Mouse (Mus musculus) forebrain, embryonic 12.5 days (tissue): Measurements from ENCODE around the gene Mab21l3. TPM values are rescaled to one million over a fixed set of nuclear protein-coding genes. Genes with fewer than 3 reads are reported as not detected.
"Not testable (repeated sequence)": the region's sequence is repeated elsewhere in the genome, so short reads cannot be mapped to it uniquely, and the experiment has no call there.

ENCODE experiments used
- ATAC-seq: fragments of 200-750 bp; cut with Nextera tagmentation; 2 replicates; pipeline ENCODE4 v1.8.0; 2017; ENCODE audit warnings: moderate TSS enrichment; ENCODE audit not compliant: low FRiP score
- H3K27ac ChIP-seq: fragments of 300-500 bp; sonication (generic); 2 replicates; pipeline ENCODE4 v1.5.1; 2016; ENCODE audit warnings: mild to moderate bottlenecking
- H3K27me3 ChIP-seq: fragments of 300-500 bp; sonication (generic); 2 replicates; pipeline ENCODE4 v1.6.1; 2016; ENCODE audit warnings: mild to moderate bottlenecking
- H3K36me3 ChIP-seq: fragments of 300-500 bp; sonication (generic); replicated peaks from 2 replicates; pipeline ENCODE4 v1.6.1; 2016; ENCODE audit warnings: mild to moderate bottlenecking
- H3K4me1 ChIP-seq: fragments of 300-500 bp; sonication (generic); 2 replicates; pipeline ENCODE4 v1.6.1; 2016
- H3K4me2 ChIP-seq: fragments of 300-500 bp; sonication (generic); 2 replicates; pipeline ENCODE4 v1.6.1; 2016; ENCODE audit warnings: mild to moderate bottlenecking, moderate library complexity
- H3K4me3 ChIP-seq: fragments of 300-500 bp; sonication (generic); replicated peaks from 2 replicates; pipeline ENCODE4 v1.5.1; 2016; ENCODE audit warnings: mild to moderate bottlenecking
- H3K9ac ChIP-seq: fragments of 300-500 bp; sonication (generic); 2 replicates; pipeline ENCODE4 v1.6.1; 2016; ENCODE audit warnings: mild to moderate bottlenecking
- H3K9me3 ChIP-seq: fragments of 300-500 bp; sonication (generic); 2 replicates; pipeline ENCODE4 v1.6.1; 2016
- WGBS: fragments of 180-500 bp; shearing (Covaris S2); methylation state at CpG from one replicate; pipeline ENCODE4 v1.1.7; 2016; 5-methylcytosine and 5-hydroxymethylcytosine counted together
- polyA plus RNA-seq: library from polyadenylated mRNA; unstranded; fragments of >200 nt; fragmentation: Nextera tagmentation; extraction: Ambion mirVana; gene quantifications from 2 replicates; pipeline ENCODE4 v1.2.1, GENCODE M21; 2016

Gene Mab21l3
- polyA plus RNA-seq, 1 experiment from 2014 or later, result 0.66 TPM

- no peaks in the 10 kb centered on the region for H3K36me3 ChIP-seq
- H3K9ac ChIP-seq, result no peak overlapping the region
- no peak for ATAC-seq
- H3K27me3 ChIP-seq, result no peaks in the 10 kb centered on the region
- peaks cover 15% of the 10 kb centered on the region for H3K4me1 ChIP-seq
- WGBS, result 97% methylated on average over 3 of the region's 3 CpGs
- no peak overlapping the region for H3K4me3 ChIP-seq
- no peak overlapping the region for H3K27ac ChIP-seq
- H3K9me3 ChIP-seq, result no peaks in the 10 kb centered on the region
- H3K4me2 ChIP-seq, result no peak overlapping the region
Observed at GRCm38 (mm10) chr3:101836971-101837370, 11.8 kb downstream of the Mab21l3 start.

GRCm38 (mm10) chr3:101836532-101836931, 12.2 kb downstream of the Mab21l3 start:
- ATAC-seq, result no peak
- Histone ChIP-seq H3K4me3 (no peak overlapping the region), H3K4me2 (peak overlapping the region; percentile 45), H3K27ac (no peak overlapping the region), H3K4me1 (peaks cover 15% of the 10 kb centered on the region), H3K36me3 (no peaks in the 10 kb centered on the region), H3K27me3 (no peaks in the 10 kb centered on the region), H3K9ac (no peak overlapping the region; the same call in 1 of the 2 replicates), H3K9me3 (no peaks in the 10 kb centered on the region)
- WGBS, result 67% methylated on average over 5 of the region's 5 CpGs

GRCm38 (mm10) chr3:101836045-101836444, 12.7 kb downstream of the Mab21l3 start:
- WGBS, result under 1% methylated on average over 8 of the region's 8 CpGs
- ATAC-seq, result peak; percentile 96
- Histone ChIP-seq H3K4me3 (no peak overlapping the region), H3K36me3 (no peaks in the 10 kb centered on the region), H3K9ac (no peak overlapping the region; the same call in 1 of the 2 replicates), H3K4me2 (peak overlapping the region; percentile 45), H3K27me3 (no peaks in the 10 kb centered on the region), H3K9me3 (no peaks in the 10 kb centered on the region), H3K4me1 (peaks cover 15% of the 10 kb centered on the region), H3K27ac (no peak overlapping the region)

- Histone ChIP-seq H3K4me1 (peaks cover 12% of the 10 kb centered on the region), H3K4me2 (no peak overlapping the region), H3K9ac (no peak overlapping the region), H3K27me3 (no peaks in the 10 kb centered on the region), H3K36me3 (no peaks in the 10 kb centered on the region), H3K27ac (no peak overlapping the region), H3K4me3 (no peak overlapping the region), H3K9me3 (no peaks in the 10 kb centered on the region)
- WGBS, result 36% methylated on average over 10 of the region's 10 CpGs
- no peak for ATAC-seq
Observed at GRCm38 (mm10) chr3:101831189-101831858, 17.4 kb downstream of the Mab21l3 start.

- H3K4me1 ChIP-seq, result no peaks in the 10 kb centered on the region; the same call in 1 of the 2 replicates
- ATAC-seq, result no peak
- no peaks in the 10 kb centered on the region for H3K36me3 ChIP-seq
- H3K27me3 ChIP-seq, result no peaks in the 10 kb centered on the region
- no peak overlapping the region for H3K9ac ChIP-seq
- 81% methylated on average over 10 of the region's 10 CpGs for WGBS
- H3K4me2 ChIP-seq, result no peak overlapping the region
- H3K9me3 ChIP-seq, result no peaks in the 10 kb centered on the region
- H3K4me3 ChIP-seq, result no peak overlapping the region
- H3K27ac ChIP-seq, result no peak overlapping the region
Observed at GRCm38 (mm10) chr3:101829881-101830616, 18.7 kb downstream of the Mab21l3 start.

GRCm38 (mm10) chr3:101828595-101828994, 20.2 kb downstream of the Mab21l3 start:
- 32% methylated on average over 3 of the region's 3 CpGs for WGBS
- no peak for ATAC-seq
- no peaks in the 10 kb centered on the region; the same call in 1 of the 2 replicates for H3K4me1 ChIP-seq
- no peaks in the 10 kb centered on the region for H3K27me3 ChIP-seq
- H3K4me2 ChIP-seq, result no peak overlapping the region
- no peaks in the 10 kb centered on the region for H3K36me3 ChIP-seq
- no peak overlapping the region for H3K9ac ChIP-seq
- H3K9me3 ChIP-seq, result no peaks in the 10 kb centered on the region
- H3K27ac ChIP-seq, result no peak overlapping the region
- H3K4me3 ChIP-seq, result no peak overlapping the region

GRCm38 (mm10) chr3:101827220-101827715, 21.5 kb downstream of the Mab21l3 start:
- no peaks in the 10 kb centered on the region; the same call in 1 of the 2 replicates for H3K4me1 ChIP-seq
- WGBS, result 91% methylated on average over 6 of the region's 6 CpGs
- H3K27me3 ChIP-seq, result no peaks in the 10 kb centered on the region
- H3K36me3 ChIP-seq, result no peaks in the 10 kb centered on the region
- no peak overlapping the region for H3K9ac ChIP-seq
- no peak overlapping the region for H3K4me2 ChIP-seq
- no peak overlapping the region for H3K4me3 ChIP-seq
- no peak overlapping the region for H3K27ac ChIP-seq
- ATAC-seq, result no peak
- H3K9me3 ChIP-seq, result no peaks in the 10 kb centered on the region

GRCm38 (mm10) chr3:101824338-101824737, 24.4 kb downstream of the Mab21l3 start:
- WGBS, result 79% methylated on average over 9 of the region's 9 CpGs

GRCm38 (mm10) chr3:101822052-101822451, 26.7 kb downstream of the Mab21l3 start:
- 75% methylated on average over 5 of the region's 5 CpGs for WGBS
- ATAC-seq, result no peak
- Histone ChIP-seq H3K4me3 (no peak overlapping the region), H3K36me3 (no peaks in the 10 kb centered on the region), H3K4me1 (no peaks in the 10 kb centered on the region), H3K9me3 (peaks cover 6% of the 10 kb centered on the region; the same call in 1 of the 2 replicates), H3K4me2 (no peak overlapping the region), H3K27ac (no peak overlapping the region), H3K9ac (no peak overlapping the region), H3K27me3 (no peaks in the 10 kb centered on the region)

More at GRCm38 (mm10) chr3:101824338-101824737, 24.4 kb downstream of the Mab21l3 start:
- Histone ChIP-seq H3K36me3 (no peaks in the 10 kb centered on the region), H3K4me2 (no peak overlapping the region), H3K27me3 (no peaks in the 10 kb centered on the region), H3K4me3 (no peak overlapping the region), H3K9me3 (no peaks in the 10 kb centered on the region), H3K27ac (no peak overlapping the region), H3K9ac (no peak overlapping the region), H3K4me1 (no peaks in the 10 kb centered on the region)
- no peak for ATAC-seq

- 72% methylated on average over 3 of the region's 3 CpGs for WGBS
- H3K4me1 ChIP-seq, ATAC-seq, H3K9me3 ChIP-seq, H3K4me3 ChIP-seq, H3K27me3 ChIP-seq, H3K4me2 ChIP-seq, H3K9ac ChIP-seq, H3K27ac ChIP-seq, H3K36me3 ChIP-seq: not testable (repeated sequence)
Observed at GRCm38 (mm10) chr3:101820708-101821107, 28.1 kb downstream of the Mab21l3 start.

GRCm38 (mm10) chr3:101816006-101816405, 32.8 kb downstream of the Mab21l3 start:
- H3K9me3 ChIP-seq, result peaks cover 6% of the 10 kb centered on the region; the same call in 1 of the 2 replicates
- H3K4me1 ChIP-seq, result no peaks in the 10 kb centered on the region
- no peak overlapping the region for H3K4me3 ChIP-seq
- WGBS, result 87% methylated on average over 3 of the region's 3 CpGs
- no peaks in the 10 kb centered on the region for H3K36me3 ChIP-seq
- no peaks in the 10 kb centered on the region for H3K27me3 ChIP-seq
- ATAC-seq, result no peak
- H3K9ac ChIP-seq, result no peak overlapping the region
- H3K27ac ChIP-seq, result no peak overlapping the region
- no peak overlapping the region for H3K4me2 ChIP-seq

GRCm38 (mm10) chr3:101814790-101815189, 34.0 kb downstream of the Mab21l3 start:
- ATAC-seq, result no peak
- 86% methylated on average over 9 of the region's 9 CpGs for WGBS
- H3K27ac ChIP-seq, result no peak overlapping the region
- no peak overlapping the region for H3K4me2 ChIP-seq
- no peak overlapping the region for H3K4me3 ChIP-seq
- H3K9me3 ChIP-seq, result peaks cover 6% of the 10 kb centered on the region; the same call in 1 of the 2 replicates
- H3K9ac ChIP-seq, result no peak overlapping the region
- H3K36me3 ChIP-seq, result no peaks in the 10 kb centered on the region
- H3K27me3 ChIP-seq, result no peaks in the 10 kb centered on the region
- H3K4me1 ChIP-seq, result no peaks in the 10 kb centered on the region
